Mouse (Mus musculus) layer of hippocampus, adult 2 months (tissue): ENCODE data around the gene Ift88. TPM values are rescaled to one million over a fixed set of nuclear protein-coding genes. Genes with fewer than 3 reads are reported as not detected.

Experiments used
- DNase-seq, 2 experiments: peaks; one replicate each; pipeline ENCODE4 v3.0.0; 2022; ENCODE audit warnings: low spot score in 2 of 2
- H3K27ac ChIP-seq: fragments of 200-600 bp; 2 replicates; pipeline ENCODE4 v1.8.1; 2022
- H3K4me3 ChIP-seq: fragments of 200-600 bp; 2 replicates; pipeline ENCODE4 v1.8.1; 2022; ENCODE audit warnings: mild to moderate bottlenecking
- CTCF ChIP-seq: fragments of 200-600 bp; conservative IDR thresholded peaks from 2 replicates; pipeline ENCODE4 v1.8.1; 2022; ENCODE audit warnings: antibody characterized with exemption, mild to moderate bottlenecking, moderate library complexity
- total RNA-seq, 2 experiments: library from RNA; stranded (reverse); gene quantifications; 2 replicates each; pipeline ENCODE4 v1.2.3; 2021

Gene Ift88
- total RNA-seq, 2 experiments from 2014 or later: 14.8 to 17.7 TPM

DNA sequence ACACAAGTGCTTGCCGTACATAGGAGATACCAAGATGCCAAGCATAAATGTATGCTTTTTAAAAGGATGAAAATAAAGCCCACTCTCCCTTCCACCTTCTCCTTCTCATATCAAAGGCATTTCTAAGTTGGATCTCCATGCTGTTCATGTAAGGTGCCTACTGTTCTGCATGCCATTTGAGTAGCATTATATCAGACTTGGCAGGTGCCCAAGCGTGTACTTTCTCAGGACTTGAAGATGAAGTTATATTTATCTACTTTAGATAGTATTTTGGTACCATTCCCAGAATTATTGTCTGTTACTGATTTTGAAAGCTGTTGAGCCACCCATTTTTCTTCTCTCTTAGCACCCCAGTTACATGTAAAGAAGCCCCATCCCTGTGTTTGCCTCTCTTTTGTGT is 51.2 kb downstream of the Ift88 start:
- H3K27ac ChIP-seq: no peak overlapping the region
- TF ChIP-seq CTCF: no peak
- peak; percentile 30 to 44 for DNase-seq
- H3K4me3 ChIP-seq: no peak overlapping the region

DNA sequence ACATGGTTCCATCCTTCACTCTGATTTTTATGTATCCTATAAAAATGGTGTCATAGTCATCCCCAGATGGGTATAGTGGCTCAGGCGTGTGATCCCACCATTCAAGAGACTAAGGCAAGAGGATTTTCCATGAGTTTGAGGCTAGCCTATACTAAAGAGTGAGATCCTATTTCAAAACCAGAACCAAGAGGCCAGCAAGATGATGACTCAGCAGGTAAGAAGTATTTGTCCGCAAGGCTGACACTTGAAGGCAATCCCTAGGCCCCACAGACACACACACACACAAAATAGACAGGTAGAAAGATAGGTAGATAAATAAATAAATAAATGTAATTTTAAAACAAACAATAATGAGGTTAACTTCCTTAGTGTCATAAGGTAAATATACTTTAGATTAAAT is 58.4 kb downstream of the Ift88 start:
- no peak for DNase-seq
- Histone ChIP-seq H3K4me3 (no peak overlapping the region), H3K27ac (no peak overlapping the region)
- TF ChIP-seq CTCF: no peak

DNA sequence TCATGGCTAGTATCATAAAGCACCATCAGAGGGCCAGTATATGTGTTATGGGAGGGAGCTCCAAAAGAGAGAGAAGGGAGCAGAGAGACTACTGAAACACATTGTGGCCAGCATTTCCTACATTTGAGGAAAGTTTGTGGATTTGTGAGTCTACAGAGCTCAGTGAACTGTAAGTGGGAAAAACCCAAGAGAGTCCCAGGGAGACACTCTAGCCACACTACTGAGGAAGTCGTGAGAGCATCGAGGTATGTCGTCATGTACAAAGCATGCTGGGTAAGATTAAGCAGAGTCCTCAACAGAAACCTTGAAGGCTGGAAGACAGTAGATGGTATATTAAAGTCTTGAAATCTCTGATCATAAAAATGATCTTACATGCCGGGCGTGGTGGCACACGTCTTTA is 60.3 kb downstream of the Ift88 start:
- no peak for DNase-seq
- no peak overlapping the region for H3K27ac ChIP-seq
- TF ChIP-seq CTCF: no peak
- H3K4me3 ChIP-seq: no peak overlapping the region

DNA sequence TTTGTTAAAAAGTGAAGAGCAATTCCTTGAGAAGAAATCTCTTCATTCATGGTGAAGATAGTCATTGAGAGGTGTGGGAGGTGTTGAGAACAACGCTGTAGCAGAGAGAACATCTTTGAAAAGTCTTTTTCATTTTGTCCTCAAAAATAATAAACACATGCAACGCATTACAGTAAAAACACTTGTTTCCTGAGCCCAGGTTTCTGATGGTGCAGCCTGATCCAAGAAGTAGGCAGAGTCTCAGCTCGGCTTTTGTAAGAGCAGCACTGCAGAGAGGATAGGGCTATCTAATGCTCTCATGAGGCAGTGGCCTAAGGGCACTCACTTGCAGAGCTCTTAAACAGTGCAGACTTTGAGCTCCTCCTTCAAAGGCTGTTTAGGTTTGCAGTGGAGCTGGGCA is 65.8 kb downstream of the Ift88 start:
- H3K4me3 ChIP-seq: no peak overlapping the region
- DNase-seq: no peak
- H3K27ac ChIP-seq: no peak overlapping the region
- no peak for TF ChIP-seq CTCF

DNA sequence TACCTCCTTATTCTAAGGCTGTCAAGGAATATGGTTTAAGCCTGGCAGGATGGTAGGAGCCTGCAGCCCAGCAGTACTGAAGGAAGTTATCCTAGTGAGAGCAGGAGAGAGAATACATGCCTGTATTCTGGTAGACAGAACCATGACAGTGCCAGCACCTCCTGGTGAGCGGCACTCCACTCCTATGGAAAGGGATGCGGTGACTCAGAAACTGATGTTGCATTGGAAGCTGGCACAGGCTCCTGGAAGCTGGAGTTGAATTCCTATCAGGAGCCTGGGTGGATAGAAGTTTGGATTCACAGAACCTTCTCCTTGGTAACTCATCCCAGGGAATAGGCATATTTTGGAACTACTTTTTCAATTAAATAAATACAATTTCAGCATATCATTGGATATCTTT is 70.0 kb downstream of the Ift88 start:
- TF ChIP-seq CTCF: no peak
- DNase-seq: no peak
- Histone ChIP-seq H3K27ac (no peak overlapping the region), H3K4me3 (no peak overlapping the region)

DNA sequence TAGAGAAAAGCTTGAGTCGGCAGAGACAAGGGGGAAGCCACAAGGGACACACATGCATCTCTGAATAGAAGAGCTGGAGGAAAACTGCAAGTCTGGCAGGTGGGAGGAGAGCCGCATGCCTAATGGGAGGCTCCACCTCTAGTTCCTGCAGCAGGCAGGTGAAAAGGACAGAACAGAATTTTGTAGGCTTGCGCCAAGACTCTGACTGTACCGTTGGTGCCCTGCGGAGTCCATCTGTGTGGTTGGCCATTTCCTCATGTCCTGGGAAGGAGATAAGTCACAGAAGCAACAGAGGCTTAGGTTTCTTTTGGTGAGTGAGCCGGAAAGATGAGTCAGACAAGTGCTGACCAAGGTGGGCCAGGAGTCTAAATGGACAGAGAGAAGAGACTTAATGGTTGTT is 79.9 kb downstream of the Ift88 start:
- no peak overlapping the region for H3K4me3 ChIP-seq
- DNase-seq: no peak
- no peak overlapping the region for H3K27ac ChIP-seq
- TF ChIP-seq CTCF: no peak

DNA sequence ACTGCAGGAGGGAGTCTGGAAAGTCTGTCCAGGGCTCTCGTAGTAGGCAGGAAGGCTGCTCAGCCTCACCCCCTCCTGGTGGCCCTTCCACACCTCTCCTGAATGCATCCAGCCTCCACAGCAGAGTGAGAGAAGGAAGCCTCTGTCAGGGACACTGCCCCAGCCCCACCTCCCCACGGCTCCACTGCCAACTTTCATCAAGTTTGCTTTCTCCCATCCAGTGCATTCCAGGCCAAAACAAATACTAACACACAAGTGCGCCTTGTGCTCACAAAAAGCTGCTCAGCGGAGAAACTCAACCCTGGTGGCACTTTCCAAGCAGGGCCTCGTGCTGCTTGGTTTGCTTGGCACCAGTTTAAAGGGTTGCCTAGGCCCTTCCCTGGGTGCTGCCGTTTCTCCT is 85.7 kb downstream of the Ift88 start:
- Histone ChIP-seq H3K4me3 (no peak overlapping the region), H3K27ac (no peak overlapping the region)
- DNase-seq: peak; percentile 37 to 57
- peak; percentile 49 for TF ChIP-seq CTCF

DNA sequence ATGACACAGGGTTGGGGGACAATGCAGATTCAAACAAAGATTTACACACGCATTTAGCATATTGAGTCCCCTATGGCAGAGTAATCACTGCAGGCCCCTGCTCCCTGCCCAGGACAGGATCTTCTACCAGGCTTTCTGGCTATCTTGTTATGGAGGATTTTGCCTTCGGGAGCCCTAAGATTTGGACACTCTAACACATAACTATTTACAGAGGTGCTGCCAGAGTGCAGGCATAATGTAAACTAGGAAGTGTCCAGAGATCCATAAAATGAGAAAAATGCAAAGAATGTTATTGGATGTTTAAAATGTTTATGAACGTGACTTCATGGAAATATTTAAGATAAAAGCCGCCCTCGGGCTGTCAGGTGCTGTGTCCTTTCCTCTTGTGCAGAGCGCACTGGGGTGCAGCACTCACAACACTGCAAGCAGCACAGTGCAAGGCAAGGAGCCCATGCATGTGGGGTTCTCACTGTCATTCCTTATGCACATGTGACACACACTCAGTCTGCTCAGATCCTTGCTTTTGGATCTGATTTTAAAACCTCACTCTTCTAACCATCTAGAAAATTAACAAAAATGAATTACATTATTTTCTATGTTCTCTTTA is 91.4 kb downstream of the Ift88 start:
- no peak for TF ChIP-seq CTCF
- no peak for DNase-seq
- H3K27ac ChIP-seq: no peak overlapping the region
- no peak overlapping the region for H3K4me3 ChIP-seq

DNA sequence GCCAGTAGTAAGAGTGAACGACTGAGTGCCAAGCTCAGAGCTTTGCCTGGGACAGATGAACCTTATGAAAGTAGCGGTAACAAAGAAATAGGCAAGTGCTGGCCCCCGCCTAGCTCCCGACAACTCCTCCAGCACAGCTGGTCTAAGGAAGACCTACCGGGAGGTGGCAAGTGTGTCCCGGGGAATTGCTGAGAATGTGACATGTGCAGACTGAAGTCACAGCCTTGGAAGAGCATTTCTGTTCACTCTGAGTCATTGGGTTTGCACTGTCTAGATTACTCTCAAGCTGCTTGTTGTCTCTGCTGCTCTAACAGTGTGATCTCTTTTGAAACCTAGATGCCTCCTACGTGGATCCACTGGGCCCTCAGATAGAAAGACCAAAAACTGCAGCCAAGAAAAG is 93.1 kb downstream of the Ift88 start:
- DNase-seq: peak in 1 of 2 experiments; percentile 37
- no peak for TF ChIP-seq CTCF
- H3K4me3 ChIP-seq: no peak overlapping the region

DNA sequence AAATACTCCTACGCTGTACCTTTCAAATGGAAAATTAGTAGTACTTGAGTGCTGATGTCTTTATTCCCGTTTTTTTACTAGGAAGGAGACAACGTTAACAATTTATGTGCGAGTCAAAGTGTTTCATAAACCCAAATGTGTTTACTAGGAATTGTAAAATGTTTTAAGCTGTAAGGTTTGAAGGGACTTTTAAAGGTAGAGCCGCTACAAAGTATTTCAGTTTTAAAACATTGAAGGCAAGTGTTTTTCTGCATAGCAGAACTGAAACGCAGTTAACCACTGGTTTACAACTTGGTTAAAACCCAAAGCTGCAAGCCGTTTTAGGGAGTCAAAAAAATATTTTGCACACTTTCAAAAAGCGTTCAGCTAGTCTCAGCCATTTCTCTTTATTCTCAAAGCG is 99.9 kb downstream of the Ift88 start:
- no peak overlapping the region; the same call in 1 of the 2 replicates for H3K4me3 ChIP-seq
- no peak for TF ChIP-seq CTCF
- DNase-seq: no peak

More for the DNA sequence above, 93.1 kb downstream of the Ift88 start:
- H3K27ac ChIP-seq: no peak overlapping the region

DNA sequence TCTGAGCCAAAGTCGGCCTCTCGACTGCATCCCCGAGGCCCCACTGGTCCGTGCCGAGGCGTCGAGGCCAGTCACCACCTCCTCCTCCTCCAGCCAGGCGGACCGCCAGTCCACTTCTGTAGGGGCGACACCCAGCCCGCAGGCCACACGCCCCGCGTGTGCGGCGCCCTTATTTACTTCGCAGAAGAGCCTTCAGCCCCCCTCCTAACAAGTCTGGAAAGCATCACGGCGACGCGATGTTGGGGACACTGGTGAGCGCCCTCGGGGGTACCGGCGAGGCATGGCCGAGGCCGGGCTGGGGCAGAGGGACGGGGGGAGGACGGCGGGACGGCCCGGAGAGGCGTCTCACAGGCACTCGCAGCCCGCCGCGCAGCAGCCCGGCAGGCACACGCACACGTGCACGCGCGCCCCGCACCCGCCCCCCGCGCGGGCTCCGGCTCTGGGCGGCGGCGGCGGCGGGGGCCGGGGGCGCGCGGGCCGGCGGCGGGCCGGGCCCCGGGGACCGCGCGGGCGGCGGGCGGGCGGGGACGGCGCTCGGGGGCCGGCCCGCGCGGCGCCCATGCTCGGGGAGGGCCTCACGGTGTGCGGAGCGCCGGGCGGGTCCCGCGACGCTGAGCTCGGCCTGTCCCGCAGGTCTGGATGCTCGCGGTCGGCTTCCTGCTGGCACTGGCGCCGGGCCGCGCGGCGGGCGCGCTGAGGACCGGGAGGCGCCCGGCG is 101.0 kb downstream of the Ift88 start, which contains the start of gene Il17d:
Il17d (plus strand) TSS at position 107 of the 717 bp plus-strand sequence.
- H3K27ac ChIP-seq: peak within 1 kb of the TSS; percentile 86
- no peak for TF ChIP-seq CTCF
- H3K4me3 ChIP-seq: peak within 1 kb of the TSS; percentile 72
- DNase-seq: peak in 1 of 2 experiments; percentile 39

More for the DNA sequence above, 99.9 kb downstream of the Ift88 start:
- peak overlapping the region; percentile 86; the same call in 1 of the 2 replicates for H3K27ac ChIP-seq

DNA sequence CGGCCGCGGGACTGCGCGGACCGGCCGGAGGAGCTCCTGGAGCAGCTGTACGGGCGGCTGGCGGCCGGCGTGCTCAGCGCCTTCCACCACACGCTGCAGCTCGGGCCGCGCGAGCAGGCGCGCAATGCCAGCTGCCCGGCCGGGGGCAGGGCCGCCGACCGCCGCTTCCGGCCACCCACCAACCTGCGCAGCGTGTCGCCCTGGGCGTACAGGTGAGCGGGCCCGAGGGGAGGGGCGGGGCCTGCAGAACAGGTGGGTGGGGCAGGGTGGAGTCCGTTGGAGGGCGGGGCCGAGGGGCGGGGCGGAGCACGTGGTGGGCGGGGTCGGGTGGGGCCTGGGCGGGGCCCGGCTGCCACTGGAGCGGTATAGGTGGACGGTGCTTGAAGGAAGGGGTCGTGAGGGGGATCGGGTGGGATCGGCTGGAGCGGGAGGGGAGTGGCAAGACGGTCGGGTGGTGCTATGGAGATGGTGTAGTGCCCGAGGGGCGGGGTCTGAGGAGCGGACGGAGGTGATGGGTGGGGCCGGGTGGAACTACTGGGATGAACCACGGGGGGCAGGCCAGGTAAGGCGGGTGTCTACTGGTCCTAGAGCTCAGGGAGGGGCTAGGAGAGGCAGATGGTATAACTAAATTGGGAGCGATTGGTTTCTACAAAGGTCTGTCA is 101.7 kb downstream of the Ift88 start:
- DNase-seq: peak; percentile 58 to 76
- Histone ChIP-seq H3K27ac (peak overlapping the region; percentile 72), H3K4me3 (peak overlapping the region; percentile 61)
- peak; percentile 57 for TF ChIP-seq CTCF

DNA sequence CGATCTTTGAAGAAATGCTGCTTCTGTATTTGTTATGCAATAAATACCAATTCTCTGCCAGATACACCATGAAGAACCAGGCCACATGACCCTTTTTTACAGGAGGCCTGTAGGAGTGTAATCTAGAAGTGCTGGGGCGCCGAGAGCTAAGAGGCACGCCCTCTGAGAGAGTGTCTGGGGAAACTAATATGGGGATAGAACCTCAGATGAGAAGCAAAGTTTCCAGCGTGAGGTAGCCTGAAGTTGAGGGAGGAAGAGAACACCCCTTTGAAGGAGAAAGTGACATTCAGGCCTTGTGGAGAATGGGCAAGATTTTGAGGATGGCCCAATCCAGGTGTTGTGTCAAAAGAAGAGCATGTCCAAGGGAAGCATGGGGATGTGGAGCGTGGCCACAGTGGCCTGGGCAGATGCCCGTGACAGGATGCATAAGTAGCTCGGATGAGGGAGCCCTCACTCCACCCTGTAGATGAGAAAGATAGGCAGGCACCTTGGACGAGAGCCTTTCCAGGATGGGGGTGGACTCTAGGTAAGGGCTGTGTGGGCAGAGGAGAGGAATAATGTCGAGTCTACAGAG is 102.3 kb downstream of the Ift88 start:
- Histone ChIP-seq H3K27ac (peak overlapping the region; percentile 72), H3K4me3 (peak overlapping the region; percentile 61)
- TF ChIP-seq CTCF: no peak
- no peak for DNase-seq

DNA sequence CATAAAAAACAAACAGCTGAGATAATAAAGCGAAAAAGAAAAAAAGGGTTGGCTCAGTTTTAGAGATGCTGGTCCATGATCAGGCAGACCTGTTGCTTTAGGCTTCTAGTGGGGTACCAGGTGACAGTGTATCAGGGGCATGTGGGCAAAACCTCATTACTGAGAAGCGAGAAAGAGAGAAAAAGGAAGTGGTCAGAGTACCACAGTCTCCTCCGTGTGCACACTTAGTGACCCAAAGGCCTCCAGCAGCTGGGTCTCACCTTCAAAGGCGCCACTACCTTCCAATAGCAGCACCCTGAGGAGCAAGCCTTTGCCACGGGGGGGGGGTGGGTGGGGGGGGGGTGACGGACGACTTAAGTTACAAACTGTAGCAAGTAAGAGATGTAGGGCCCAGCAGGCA is 103.3 kb downstream of the Ift88 start:
- TF ChIP-seq CTCF: no peak
- Histone ChIP-seq H3K27ac (no peak overlapping the region), H3K4me3 (no peak overlapping the region)
- DNase-seq: no peak
